Mouse (Mus musculus) lung, embryonic 15.5 days (tissue): Measurements from ENCODE around the gene Pitpna. TPM values are rescaled to one million over a fixed set of nuclear protein-coding genes. Genes with fewer than 3 reads are reported as not detected.

Experiments used
- ATAC-seq: fragments of 200-750 bp; cut with Nextera tagmentation; 2 replicates; pipeline ENCODE4 v1.8.0; 2017; ENCODE audit warnings: moderate number of reproducible peaks, borderline replicate concordance; ENCODE audit not compliant: low FRiP score, low TSS enrichment; ENCODE audit errors: extremely low read depth
- H3K27ac ChIP-seq: fragments of 300-500 bp; sonication (generic); 2 replicates; pipeline ENCODE4 v1.5.1; 2015; ENCODE audit warnings: moderate library complexity, mild to moderate bottlenecking, inconsistent platforms
- H3K27me3 ChIP-seq: fragments of 300-500 bp; sonication (generic); 2 replicates; pipeline ENCODE4 v1.6.1; 2015; ENCODE audit warnings: inconsistent platforms
- H3K36me3 ChIP-seq: fragments of 300-500 bp; sonication (generic); 2 replicates; pipeline ENCODE4 v1.6.1; 2015; ENCODE audit warnings: inconsistent platforms
- H3K4me1 ChIP-seq: fragments of 300-500 bp; sonication (generic); 2 replicates; pipeline ENCODE4 v1.6.1; 2015; ENCODE audit warnings: inconsistent platforms
- H3K4me2 ChIP-seq: fragments of 300-500 bp; sonication (generic); 2 replicates; pipeline ENCODE4 v1.6.1; 2015; ENCODE audit warnings: inconsistent platforms, mild to moderate bottlenecking, moderate library complexity
- H3K4me3 ChIP-seq: fragments of 300-500 bp; sonication (generic); 2 replicates; pipeline ENCODE4 v1.5.1; 2015; ENCODE audit warnings: mild to moderate bottlenecking, inconsistent platforms
- H3K9ac ChIP-seq: fragments of 300-500 bp; sonication (generic); 2 replicates; pipeline ENCODE4 v1.6.1; 2015; ENCODE audit warnings: inconsistent platforms
- H3K9me3 ChIP-seq: fragments of 300-500 bp; sonication (generic); 2 replicates; pipeline ENCODE4 v1.6.1; 2016; ENCODE audit warnings: inconsistent platforms
- WGBS: fragments of 180-500 bp; shearing (Covaris S2); methylation state at CpG from one replicate; pipeline ENCODE4 v1.1.7; 2015; 5-methylcytosine and 5-hydroxymethylcytosine counted together
- polyA plus RNA-seq: library from polyadenylated mRNA; unstranded; fragments of >200 nt; fragmentation: Nextera tagmentation; extraction: Ambion mirVana; gene quantifications from 2 replicates; pipeline ENCODE4 v1.2.1, GENCODE M21; 2015

Gene Pitpna
- polyA plus RNA-seq, 1 experiment from 2014 or later: 76.8 TPM

DNA sequence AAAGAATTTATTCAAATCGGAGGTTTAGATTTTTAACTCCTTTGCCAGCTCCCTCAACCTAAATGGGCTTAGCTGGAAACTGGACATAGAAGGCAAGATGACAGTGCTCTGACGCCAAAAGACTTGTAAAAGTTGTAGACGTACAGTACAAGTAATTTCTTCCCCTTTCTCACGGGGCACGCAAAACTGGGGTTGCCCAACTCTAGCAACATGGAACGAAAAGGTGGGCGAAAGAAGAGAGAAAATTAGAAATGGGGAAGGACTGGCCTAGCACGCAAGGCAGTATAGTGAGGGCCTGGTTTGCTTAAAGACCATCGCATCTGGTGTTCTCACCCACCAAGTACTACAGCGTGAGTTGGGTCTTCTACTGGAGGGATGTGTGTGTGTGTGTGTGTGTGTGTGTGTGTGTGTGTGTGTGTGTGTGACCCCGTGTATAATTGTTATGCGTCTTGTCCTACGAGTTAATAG, 63.1 kb downstream of the Pitpna start:
- Histone ChIP-seq H3K4me1 (peaks cover 55% of the 10 kb centered on the region), H3K27me3 (no peaks in the 10 kb centered on the region), H3K4me3 (peak overlapping the region; percentile 77), H3K36me3 (no peaks in the 10 kb centered on the region), H3K27ac (peak overlapping the region; percentile 98), H3K9me3 (no peaks in the 10 kb centered on the region), H3K4me2 (peak overlapping the region; percentile 90), H3K9ac (peak overlapping the region; percentile 81)
- WGBS: 40% methylated on average over 13 of the region's 13 CpGs
- no peak for ATAC-seq

DNA sequence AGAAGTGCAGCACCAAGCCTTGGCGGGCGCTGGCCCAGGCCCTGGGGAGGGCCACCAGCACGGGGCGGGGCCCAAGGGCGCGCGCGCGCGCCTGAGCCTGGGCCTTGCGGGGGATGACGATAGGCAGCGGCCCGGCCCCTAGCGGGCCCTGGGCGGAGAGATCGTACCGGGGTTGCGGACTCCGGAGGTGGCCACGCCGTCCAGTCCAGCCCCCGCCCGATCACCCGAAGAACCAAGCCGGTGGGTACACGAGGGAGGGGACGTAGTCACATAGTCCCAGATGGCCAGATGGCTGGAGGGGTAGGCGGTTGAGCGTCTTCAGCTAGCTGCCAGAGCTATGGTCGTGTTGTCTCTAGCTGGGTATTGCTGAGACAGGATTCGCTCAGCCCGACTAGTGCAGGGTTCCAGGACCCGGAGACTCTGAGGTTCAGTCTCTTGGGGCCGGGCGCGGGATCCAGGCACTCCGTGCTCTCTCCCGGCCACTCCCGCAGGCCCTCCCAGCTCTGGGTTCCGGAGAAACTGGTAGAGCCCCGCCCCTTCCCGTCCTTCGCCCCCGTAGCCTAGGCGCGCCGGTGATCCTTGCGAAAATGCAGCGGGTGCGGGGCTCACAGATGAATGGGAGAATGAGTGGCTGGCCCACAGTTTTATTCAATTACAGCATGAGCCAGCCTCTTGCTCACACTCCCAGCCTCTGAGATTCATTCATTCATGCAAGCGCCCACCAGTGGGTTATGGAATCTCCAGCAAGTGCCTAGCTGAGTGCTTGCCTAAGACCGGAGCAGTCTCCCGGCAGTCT, 63.7 kb downstream of the Pitpna start:
- peaks cover 61% of the 10 kb centered on the region for H3K4me1 ChIP-seq
- H3K4me3 ChIP-seq: peak overlapping the region; percentile 77
- peak overlapping the region; percentile 98 for H3K27ac ChIP-seq
- under 1% methylated on average over 53 of the region's 54 CpGs for WGBS
- no peaks in the 10 kb centered on the region for H3K36me3 ChIP-seq
- H3K9ac ChIP-seq: peak overlapping the region; percentile 81
- ATAC-seq: peak; percentile 73
- no peaks in the 10 kb centered on the region for H3K9me3 ChIP-seq
- H3K27me3 ChIP-seq: no peaks in the 10 kb centered on the region
- peak overlapping the region; percentile 90 for H3K4me2 ChIP-seq

DNA sequence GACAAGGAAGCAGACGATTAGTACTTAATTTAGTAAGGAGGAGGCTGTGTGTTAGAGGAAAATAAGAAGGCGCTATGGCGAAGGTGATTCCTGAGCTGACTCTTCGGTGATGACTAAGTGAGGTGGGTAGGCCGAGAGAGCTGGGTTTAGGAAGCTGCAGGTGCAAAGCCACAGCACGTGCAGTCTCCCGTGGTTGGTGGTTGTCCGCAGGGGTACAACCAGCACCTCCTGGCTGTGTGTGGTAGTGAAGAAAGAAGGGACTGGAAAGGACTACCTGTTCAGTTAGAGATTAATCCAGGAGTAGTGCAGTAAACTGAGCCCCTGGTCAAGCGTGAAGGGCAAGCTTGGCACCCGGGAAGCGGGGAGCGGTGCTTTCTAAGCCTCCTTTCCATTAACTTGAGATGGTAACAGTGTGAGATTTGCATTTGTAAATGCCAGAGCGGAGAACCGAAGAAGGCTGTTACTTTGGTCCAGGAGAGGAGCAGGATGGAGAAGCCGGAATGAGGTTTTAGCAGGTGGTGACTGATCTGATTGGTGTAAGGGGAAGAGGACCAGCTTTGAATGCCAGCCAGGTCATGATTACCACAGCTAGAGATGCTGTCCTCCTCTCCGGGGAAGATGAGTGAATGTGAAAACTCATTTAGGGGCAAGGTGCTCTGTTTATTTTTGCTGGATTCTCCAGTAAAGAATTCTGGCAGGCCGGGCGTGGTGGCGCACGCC, 64.5 kb downstream of the Pitpna start:
- ATAC-seq: no peak

DNA sequence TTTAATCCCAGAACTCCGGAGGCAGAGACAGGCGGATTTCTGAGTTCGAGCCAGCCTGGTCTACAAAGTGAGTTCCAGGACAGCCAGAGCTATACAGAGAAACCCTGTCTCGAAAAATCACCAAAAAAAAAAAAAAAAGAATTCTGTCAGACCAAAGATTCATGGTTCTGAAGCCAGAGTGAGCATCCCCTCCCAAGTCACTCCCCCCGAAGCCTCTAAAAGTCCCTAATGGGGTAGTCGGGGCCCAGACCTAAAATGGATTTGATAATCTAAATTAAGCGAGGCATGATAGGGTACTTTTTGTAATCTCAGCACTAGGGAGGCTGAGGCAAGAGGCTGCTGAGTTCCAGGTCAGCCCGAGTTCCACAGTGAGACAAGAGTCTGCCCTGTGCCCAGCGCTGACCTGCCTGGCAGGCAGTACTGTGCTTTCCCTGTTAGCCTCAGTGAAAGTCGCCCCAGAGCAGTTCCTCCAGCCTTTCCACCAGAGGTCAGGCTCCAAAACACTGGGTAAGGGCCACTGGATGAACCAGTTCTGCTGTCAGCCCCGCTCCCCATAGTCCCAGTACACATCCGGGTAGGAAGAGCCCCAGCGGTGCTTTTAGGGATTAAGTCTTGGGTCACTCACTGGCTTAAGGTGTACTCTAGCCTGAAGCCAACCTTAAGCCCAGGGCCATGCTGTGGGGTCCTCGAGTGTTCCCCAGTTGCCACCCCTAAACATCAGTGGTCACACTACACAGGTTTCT, 65.2 kb downstream of the Pitpna start:
- H3K27ac ChIP-seq: peak overlapping the region; percentile 93
- H3K4me2 ChIP-seq: peak overlapping the region; percentile 90
- H3K4me1 ChIP-seq: peaks cover 70% of the 10 kb centered on the region
- H3K9me3 ChIP-seq: no peaks in the 10 kb centered on the region
- H3K27me3 ChIP-seq: no peaks in the 10 kb centered on the region
- ATAC-seq: no peak
- 29% methylated on average over 14 of the region's 14 CpGs for WGBS
- H3K4me3 ChIP-seq: peak overlapping the region; percentile 77
- peaks cover 5% of the 10 kb centered on the region for H3K36me3 ChIP-seq
- peak overlapping the region; percentile 81 for H3K9ac ChIP-seq

More for the DNA sequence above, 64.5 kb downstream of the Pitpna start:
- H3K4me3 ChIP-seq: peak overlapping the region; percentile 77
- H3K9ac ChIP-seq: peak overlapping the region; percentile 81
- H3K27me3 ChIP-seq: no peaks in the 10 kb centered on the region
- H3K36me3 ChIP-seq: no peaks in the 10 kb centered on the region
- peak overlapping the region; percentile 90 for H3K4me2 ChIP-seq
- WGBS: 25% methylated on average over 20 of the region's 20 CpGs
- peak overlapping the region; percentile 98 for H3K27ac ChIP-seq
- peaks cover 69% of the 10 kb centered on the region for H3K4me1 ChIP-seq
- H3K9me3 ChIP-seq: no peaks in the 10 kb centered on the region

DNA sequence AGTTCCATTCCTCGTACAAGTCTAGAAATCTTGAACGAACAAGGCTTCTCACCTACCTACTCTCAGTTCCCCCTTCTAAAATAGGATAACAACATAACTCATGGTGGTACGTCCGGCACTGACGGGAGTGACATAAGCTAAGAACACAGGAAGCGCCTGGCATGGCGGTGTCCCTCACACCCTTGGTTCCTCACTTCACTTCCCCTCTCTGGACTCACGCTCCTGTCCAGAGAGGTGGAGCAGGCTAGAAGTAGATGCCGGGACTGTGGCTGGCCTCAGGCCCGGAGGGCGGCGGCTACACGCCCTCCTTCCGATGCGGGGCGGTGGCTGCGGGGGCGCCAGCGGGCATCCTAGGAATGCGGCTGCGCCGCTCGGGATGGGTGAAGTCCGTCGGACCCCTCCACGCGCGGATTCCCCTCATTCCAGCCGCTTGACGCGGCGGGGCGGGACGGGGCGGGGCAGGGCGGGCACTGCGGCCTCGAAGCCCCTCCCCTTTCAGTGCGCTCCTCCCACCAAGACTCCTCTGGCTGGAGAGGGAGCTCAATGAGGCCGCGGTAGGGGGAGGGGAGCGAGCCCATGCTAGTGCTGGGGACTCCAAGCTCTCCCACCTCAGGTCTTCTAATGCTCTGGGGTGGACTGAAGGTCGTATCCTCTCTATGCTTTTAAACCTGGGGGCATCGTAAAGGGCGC, 66.0 kb downstream of the Pitpna start:
- peak overlapping the region; percentile 90 for H3K4me2 ChIP-seq
- peak overlapping the region; percentile 57 for H3K9ac ChIP-seq
- H3K27ac ChIP-seq: peak overlapping the region; percentile 93
- WGBS: 1% methylated on average over 43 of the region's 45 CpGs
- H3K27me3 ChIP-seq: no peaks in the 10 kb centered on the region
- H3K36me3 ChIP-seq: peaks cover 10% of the 10 kb centered on the region
- H3K4me3 ChIP-seq: peak overlapping the region; percentile 77
- peak; percentile 62 for ATAC-seq
- no peaks in the 10 kb centered on the region for H3K9me3 ChIP-seq
- H3K4me1 ChIP-seq: peaks cover 68% of the 10 kb centered on the region

DNA sequence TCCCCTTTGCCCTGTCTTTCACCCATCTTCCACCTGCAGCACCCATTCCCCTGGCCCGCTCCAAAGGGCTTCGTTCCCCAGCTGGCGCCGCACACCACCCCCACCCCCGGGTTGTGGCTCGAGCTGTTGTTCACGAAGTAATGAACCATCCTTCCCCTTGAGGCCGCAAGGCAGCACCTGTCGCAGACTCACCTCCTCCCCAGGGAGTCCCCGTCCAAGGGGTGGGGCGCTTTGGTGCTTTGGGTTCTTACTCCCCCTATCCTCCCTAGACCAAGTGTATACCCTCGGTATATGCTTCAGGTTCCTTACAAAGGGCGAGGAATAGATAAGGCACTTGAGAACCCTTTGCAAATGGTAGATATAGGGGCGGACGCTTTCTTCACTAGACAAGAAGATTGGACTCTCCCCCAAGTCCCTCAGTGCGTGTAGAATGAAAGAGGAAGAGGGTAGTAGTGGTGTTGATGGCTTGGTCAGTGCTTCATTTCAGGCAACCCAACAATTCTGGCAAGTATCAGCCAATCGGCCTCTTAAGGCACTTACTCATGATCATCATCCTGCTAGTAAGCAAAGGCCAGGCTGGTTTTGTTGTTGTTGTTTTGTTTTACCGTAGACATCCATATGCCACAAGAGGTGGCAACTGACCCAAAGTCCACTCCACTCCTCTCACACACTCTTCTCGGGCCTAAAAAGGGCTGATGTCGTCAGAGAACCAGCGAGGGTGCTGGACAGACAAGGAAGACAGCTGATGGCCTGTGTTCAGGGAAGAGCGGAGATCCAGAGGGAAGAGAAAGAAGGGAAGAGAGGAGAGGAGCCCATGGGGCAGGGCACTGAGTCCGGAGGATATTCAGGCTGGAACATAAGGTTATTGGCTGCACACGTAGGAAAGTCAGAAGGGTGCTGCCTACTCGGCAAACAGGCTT, 66.8 kb downstream of the Pitpna start:
- peak overlapping the region; percentile 93 for H3K27ac ChIP-seq
- H3K4me2 ChIP-seq: peak overlapping the region; percentile 90
- no peak for ATAC-seq
- no peaks in the 10 kb centered on the region for H3K27me3 ChIP-seq
- peaks cover 16% of the 10 kb centered on the region for H3K36me3 ChIP-seq
- H3K4me1 ChIP-seq: peaks cover 60% of the 10 kb centered on the region
- no peaks in the 10 kb centered on the region for H3K9me3 ChIP-seq
- peak overlapping the region; percentile 77 for H3K4me3 ChIP-seq
- WGBS: 44% methylated on average over 25 of the region's 25 CpGs
- H3K9ac ChIP-seq: no peak overlapping the region; the same call in 1 of the 2 replicates

DNA sequence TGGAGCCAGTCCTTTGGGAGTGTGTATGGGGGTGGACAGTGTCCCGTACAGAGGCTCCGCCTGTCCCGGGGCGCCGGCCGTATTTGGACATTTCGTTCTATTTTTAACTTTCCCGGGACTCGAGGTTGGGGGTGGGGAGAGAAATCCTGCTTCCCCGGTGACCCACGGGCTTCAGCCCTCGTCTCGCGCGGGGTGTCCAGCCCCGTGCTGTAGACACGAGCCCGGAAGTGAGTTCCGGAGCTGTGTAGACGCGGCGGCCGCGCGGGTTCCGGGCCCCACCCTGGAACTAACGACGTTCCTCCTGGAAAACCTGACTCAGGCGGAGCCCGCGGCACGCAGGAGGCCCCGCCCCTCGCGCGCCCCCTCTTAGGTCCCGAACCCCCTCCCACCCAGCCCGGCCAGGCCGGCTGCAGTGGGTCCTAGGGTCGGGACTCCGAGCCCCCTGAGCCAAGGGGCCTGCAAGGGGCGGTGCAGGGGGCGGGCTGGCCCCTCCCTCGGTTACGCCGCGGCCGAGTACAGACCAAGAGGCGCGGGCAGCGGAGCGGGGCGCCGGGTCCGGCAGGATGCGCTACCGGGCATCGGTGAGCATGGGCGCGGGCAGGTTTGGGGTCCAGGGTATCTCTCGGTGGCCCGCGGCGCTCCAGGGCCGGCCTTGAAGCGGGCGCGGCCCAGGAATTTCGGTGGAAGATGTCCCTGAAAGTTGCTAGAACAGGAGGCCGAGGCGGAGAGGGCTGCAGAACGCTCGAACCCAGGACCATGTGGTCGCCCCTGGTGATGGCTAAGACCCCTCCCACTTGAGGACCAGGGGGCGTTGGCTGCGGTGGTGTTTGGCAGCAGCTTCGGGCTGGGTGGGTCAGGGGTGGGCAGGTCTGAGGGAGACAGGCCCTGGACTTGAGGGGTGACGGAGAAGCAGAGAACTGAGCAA, 68.0 kb downstream of the Pitpna start:
- peak overlapping the region; percentile 74 for H3K4me3 ChIP-seq
- peak overlapping the region; percentile 93 for H3K27ac ChIP-seq
- no peaks in the 10 kb centered on the region for H3K9me3 ChIP-seq
- H3K9ac ChIP-seq: peak overlapping the region; percentile 74
- H3K4me1 ChIP-seq: peaks cover 51% of the 10 kb centered on the region
- peaks cover 28% of the 10 kb centered on the region for H3K36me3 ChIP-seq
- peak; percentile 51 for ATAC-seq
- peak overlapping the region; percentile 90 for H3K4me2 ChIP-seq
- no peaks in the 10 kb centered on the region for H3K27me3 ChIP-seq
- WGBS: under 1% methylated on average over 76 of the region's 78 CpGs

DNA sequence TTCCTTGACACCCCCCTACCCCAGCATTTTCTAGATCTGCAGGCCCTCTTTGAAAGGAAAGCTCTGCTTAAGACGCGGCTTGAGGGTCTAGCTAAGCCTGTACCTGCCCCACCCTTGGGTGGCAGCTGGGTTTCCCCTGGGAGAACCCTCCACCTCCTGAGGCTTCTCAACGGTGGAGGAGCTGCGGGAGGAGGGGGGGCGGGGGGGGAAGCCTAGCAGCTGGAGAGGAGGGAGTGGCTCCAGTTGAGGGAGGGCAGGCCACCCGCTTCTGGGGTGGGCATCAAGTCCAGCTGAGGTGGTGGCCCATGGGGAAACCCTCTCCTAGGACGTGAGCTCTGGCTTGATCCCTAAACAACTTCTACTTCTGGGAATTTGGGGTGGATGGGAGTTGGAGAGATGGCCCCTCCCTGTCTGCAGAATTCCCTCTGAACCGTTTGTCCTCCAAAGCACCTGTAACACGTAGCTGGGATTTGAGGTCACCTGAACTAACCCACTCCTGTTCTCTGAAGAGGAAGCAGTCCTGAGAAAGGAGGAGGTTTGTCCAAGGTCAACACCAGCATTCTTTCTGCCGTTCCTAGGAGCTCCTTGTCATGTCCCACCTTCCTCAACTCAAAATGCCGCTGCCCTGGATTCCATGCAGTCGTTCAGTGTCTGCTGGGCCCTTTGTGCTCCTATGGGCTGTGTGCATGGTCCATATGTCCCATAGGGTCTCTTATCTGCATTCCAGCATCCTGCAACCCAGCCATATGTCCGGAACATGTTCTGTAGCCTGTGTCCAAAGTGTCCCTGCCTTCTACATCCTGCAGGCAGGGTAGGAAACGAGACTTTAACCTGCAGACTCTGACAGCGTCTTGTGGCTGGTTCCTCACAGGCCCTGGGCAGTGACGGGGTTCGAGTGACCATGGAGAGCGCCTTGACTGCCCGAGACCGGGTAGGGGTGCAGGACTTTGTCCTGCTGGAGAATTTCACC, 69.0 kb downstream of the Pitpna start:
- Histone ChIP-seq H3K9ac (peak overlapping the region; percentile 74), H3K27me3 (no peaks in the 10 kb centered on the region), H3K4me2 (peak overlapping the region; percentile 90), H3K4me3 (peak overlapping the region; percentile 74), H3K27ac (peak overlapping the region; percentile 93), H3K9me3 (no peaks in the 10 kb centered on the region), H3K36me3 (peaks cover 38% of the 10 kb centered on the region), H3K4me1 (peaks cover 49% of the 10 kb centered on the region)
- WGBS: 46% methylated on average over 19 of the region's 20 CpGs
- ATAC-seq: no peak

DNA sequence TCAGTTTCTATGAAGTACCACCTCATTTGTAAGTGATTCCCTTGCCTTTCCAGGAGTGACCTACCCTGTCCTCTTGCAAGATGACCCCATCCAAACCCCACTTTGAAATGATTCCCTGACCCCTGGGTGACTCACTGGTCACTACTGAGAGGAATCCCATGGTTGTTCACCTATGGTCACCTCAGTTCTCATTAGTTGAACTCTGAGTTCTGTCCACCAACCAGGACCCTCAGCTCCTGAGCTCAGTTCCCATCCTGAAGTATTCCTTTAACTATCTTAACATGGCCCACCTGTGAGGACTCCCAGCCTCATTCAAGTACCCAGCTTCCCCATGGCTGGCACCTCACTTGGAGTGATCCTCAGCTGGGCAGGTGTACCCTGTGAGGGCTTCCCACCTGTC, 69.9 kb downstream of the Pitpna start:
- no peaks in the 10 kb centered on the region for H3K27me3 ChIP-seq
- H3K36me3 ChIP-seq: peaks cover 48% of the 10 kb centered on the region
- no peak overlapping the region for H3K4me3 ChIP-seq
- H3K4me2 ChIP-seq: no peak overlapping the region
- H3K4me1 ChIP-seq: peaks cover 40% of the 10 kb centered on the region
- no peak overlapping the region for H3K27ac ChIP-seq
- H3K9me3 ChIP-seq: no peaks in the 10 kb centered on the region
- H3K9ac ChIP-seq: no peak overlapping the region
- no peak for ATAC-seq
